Mouse (Mus musculus) lung, postnatal 10 days (tissue): ENCODE measurements around the gene Cdc34b.
"Not testable (repeated sequence)": the region's sequence is repeated elsewhere in the genome, so short reads cannot be mapped to it uniquely, and the experiment has no call there.

Experiments used
- DNase-seq: peaks from one replicate; pipeline ENCODE4 v3.0.0; 2021

The Cdc34b gene

GRCm38 (mm10) chr11:94741732-94742272 is at the start of gene Cdc34b:
Gene Cdc34b (plus strand): TSS chr11:94741782.
- DNase-seq: no peak

GRCm38 (mm10) chr11:94692502-94692901 is 49.1 kb upstream of the Cdc34b start:
- DNase-seq: not testable (repeated sequence)

- no peak for DNase-seq
Measured at GRCm38 (mm10) chr11:94695508-94695907, 46.1 kb upstream of the Cdc34b start.

GRCm38 (mm10) chr11:94697140-94697539 is 44.4 kb upstream of the Cdc34b start:
- no peak for DNase-seq

GRCm38 (mm10) chr11:94697703-94698464 is 43.7 kb upstream of the Cdc34b start:
- DNase-seq: no peak

- DNase-seq: no peak
Measured at GRCm38 (mm10) chr11:94699399-94699798, 42.2 kb upstream of the Cdc34b start.

GRCm38 (mm10) chr11:94701401-94702215 is 40.0 kb upstream of the Cdc34b start:
- DNase-seq: no peak

GRCm38 (mm10) chr11:94702216-94702610 is 39.4 kb upstream of the Cdc34b start:
- no peak for DNase-seq

GRCm38 (mm10) chr11:94704020-94704419 is 37.6 kb upstream of the Cdc34b start:
- peak; percentile 28 for DNase-seq

- peak; percentile 43 for DNase-seq
Measured at GRCm38 (mm10) chr11:94704472-94704871, 37.1 kb upstream of the Cdc34b start, which contains the start of gene Gm11541. Gene Gm11541 (minus strand): TSS chr11:94704499.

- DNase-seq: peak; percentile 50
Measured at GRCm38 (mm10) chr11:94713246-94713860, 28.2 kb upstream of the Cdc34b start.

- no peak for DNase-seq
Measured at GRCm38 (mm10) chr11:94715622-94716021, 26.0 kb upstream of the Cdc34b start.

GRCm38 (mm10) chr11:94716754-94717153 is 24.8 kb upstream of the Cdc34b start:
- peak; percentile 81 for DNase-seq

GRCm38 (mm10) chr11:94717239-94717638 is 24.3 kb upstream of the Cdc34b start:
- DNase-seq: no peak

GRCm38 (mm10) chr11:94718113-94718909 is 23.3 kb upstream of the Cdc34b start:
- no peak for DNase-seq

GRCm38 (mm10) chr11:94719216-94719615 is 22.4 kb upstream of the Cdc34b start:
- DNase-seq: no peak

GRCm38 (mm10) chr11:94727306-94727705 is 14.3 kb upstream of the Cdc34b start:
- DNase-seq: no peak

- DNase-seq: no peak
Measured at GRCm38 (mm10) chr11:94728545-94728944, 13.0 kb upstream of the Cdc34b start.

GRCm38 (mm10) chr11:94729565-94729964 is 12.0 kb upstream of the Cdc34b start:
- no peak for DNase-seq

GRCm38 (mm10) chr11:94730261-94730660 is 11.3 kb upstream of the Cdc34b start:
- DNase-seq: peak; percentile 85

GRCm38 (mm10) chr11:94731229-94731628 is 10.4 kb upstream of the Cdc34b start:
- no peak for DNase-seq

- peak; percentile 34 for DNase-seq
Measured at GRCm38 (mm10) chr11:94732773-94733172, 8.8 kb upstream of the Cdc34b start.
